Mouse (Mus musculus): Measurements from ENCODE around the gene Batf2. TPM values are rescaled to one million over a fixed set of nuclear protein-coding genes. Genes with fewer than 3 reads are reported as not detected.
A peak's percentile ranks its signal among the peaks of the same experiment; 100 is the strongest.

The Batf2 gene
- polyA plus RNA-seq, 1 experiment from 2014 or later, result not detected

- Histone ChIP-seq H3K9me3 (no peaks in the 10 kb centered on the region), H3K36me3 (replicated peaks) (peaks cover 33% of the 10 kb centered on the region), H3K27ac (peak overlapping the region; percentile 98), H3K4me3 (peak overlapping the region; percentile 75), H3K27me3 (ENCODE audit: poor library complexity, severe bottlenecking) (no peaks in the 10 kb centered on the region), H3K4me1 (peaks cover 34% of the 10 kb centered on the region)
- WGBS, result 10% methylated on average over 16 of the region's 16 CpGs
- DNase-seq (ENCODE audit: extremely low spot score, low spot score), result no peak
Measured at GRCm38 (mm10) chr19:6140374-6140677, 457 bp upstream of the Batf2 start.

GRCm38 (mm10) chr19:6141394-6141749 lies 589 bp downstream of the Batf2 start, which contains the start of gene Arl2:
Gene Arl2 (minus strand): TSS chr19:6141548.
- Histone ChIP-seq H3K27ac (peak within 1 kb of the TSS; percentile 98), H3K4me1 (peaks cover 23% of the 10 kb centered on the region), H3K36me3 (replicated peaks) (peaks cover 23% of the 10 kb centered on the region), H3K9me3 (no peaks in the 10 kb centered on the region), H3K27me3 (ENCODE audit: poor library complexity, severe bottlenecking) (no peaks in the 10 kb centered on the region), H3K4me3 (peak within 1 kb of the TSS; percentile 75)
- under 1% methylated on average over 15 of the region's 15 CpGs for WGBS
- DNase-seq (ENCODE audit: extremely low spot score, low spot score), result peak; percentile 84

- no peak for DNase-seq (ENCODE audit: extremely low spot score, low spot score)
- no peak overlapping the region for H3K27ac ChIP-seq
- no peaks in the 10 kb centered on the region for H3K27me3 ChIP-seq (ENCODE audit: poor library complexity, severe bottlenecking)
- WGBS, result 83% methylated on average over 5 of the region's 5 CpGs
- peaks cover 16% of the 10 kb centered on the region for H3K4me1 ChIP-seq
- no peaks in the 10 kb centered on the region for H3K36me3 ChIP-seq (replicated peaks)
- no peaks in the 10 kb centered on the region for H3K9me3 ChIP-seq
- H3K4me3 ChIP-seq, result no peak overlapping the region
Measured at GRCm38 (mm10) chr19:6144842-6145241, 4.1 kb downstream of the Batf2 start.

- no peaks in the 10 kb centered on the region for H3K27me3 ChIP-seq (ENCODE audit: poor library complexity, severe bottlenecking)
- WGBS, result 83% methylated on average over 9 of the region's 9 CpGs
- H3K27ac ChIP-seq, result no peak overlapping the region
- no peak overlapping the region for H3K4me3 ChIP-seq
- no peaks in the 10 kb centered on the region for H3K9me3 ChIP-seq
- H3K4me1 ChIP-seq, result peaks cover 8% of the 10 kb centered on the region; the same call in 1 of the 2 replicates
- no peak for DNase-seq (ENCODE audit: extremely low spot score, low spot score)
- H3K36me3 ChIP-seq (replicated peaks), result no peaks in the 10 kb centered on the region
Measured at GRCm38 (mm10) chr19:6155174-6155573, 14.4 kb downstream of the Batf2 start.

GRCm38 (mm10) chr19:6156372-6156771 lies 15.6 kb downstream of the Batf2 start:
- no peak overlapping the region for H3K27ac ChIP-seq
- no peak overlapping the region for H3K4me3 ChIP-seq
- H3K27me3 ChIP-seq (ENCODE audit: poor library complexity, severe bottlenecking), result no peaks in the 10 kb centered on the region
- no peak for DNase-seq (ENCODE audit: extremely low spot score, low spot score)
- H3K4me1 ChIP-seq, result peaks cover 8% of the 10 kb centered on the region; the same call in 1 of the 2 replicates
- 65% methylated on average over 8 of the region's 8 CpGs for WGBS
- no peaks in the 10 kb centered on the region for H3K9me3 ChIP-seq
- H3K36me3 ChIP-seq (replicated peaks), result no peaks in the 10 kb centered on the region

GRCm38 (mm10) chr19:6157220-6157619 lies 16.4 kb downstream of the Batf2 start:
- no peak for DNase-seq (ENCODE audit: extremely low spot score, low spot score)
- Histone ChIP-seq H3K27me3 (ENCODE audit: poor library complexity, severe bottlenecking) (no peaks in the 10 kb centered on the region), H3K27ac (no peak overlapping the region), H3K4me1 (peaks cover 8% of the 10 kb centered on the region; the same call in 1 of the 2 replicates), H3K36me3 (replicated peaks) (no peaks in the 10 kb centered on the region), H3K9me3 (no peaks in the 10 kb centered on the region), H3K4me3 (no peak overlapping the region)
- WGBS, result 82% methylated on average over 6 of the region's 6 CpGs

- Histone ChIP-seq H3K4me3 (no peak overlapping the region), H3K9me3 (no peaks in the 10 kb centered on the region; the same call in 1 of the 2 replicates), H3K27ac (no peak overlapping the region), H3K27me3 (ENCODE audit: poor library complexity, severe bottlenecking) (no peaks in the 10 kb centered on the region), H3K36me3 (replicated peaks) (no peaks in the 10 kb centered on the region), H3K4me1 (no peaks in the 10 kb centered on the region)
- WGBS, result 83% methylated on average over 10 of the region's 10 CpGs
- DNase-seq (ENCODE audit: extremely low spot score, low spot score), result no peak
Measured at GRCm38 (mm10) chr19:6163872-6164547, 23.2 kb downstream of the Batf2 start.

- no peaks in the 10 kb centered on the region; the same call in 1 of the 2 replicates for H3K9me3 ChIP-seq
- H3K4me1 ChIP-seq, result no peaks in the 10 kb centered on the region
- no peak overlapping the region for H3K4me3 ChIP-seq
- WGBS, result 78% methylated on average over 4 of the region's 4 CpGs
- no peak for DNase-seq (ENCODE audit: extremely low spot score, low spot score)
- H3K27ac ChIP-seq, result no peak overlapping the region
- no peaks in the 10 kb centered on the region for H3K27me3 ChIP-seq (ENCODE audit: poor library complexity, severe bottlenecking)
- no peaks in the 10 kb centered on the region for H3K36me3 ChIP-seq (replicated peaks)
Measured at GRCm38 (mm10) chr19:6166750-6167149, 26.0 kb downstream of the Batf2 start.

GRCm38 (mm10) chr19:6171215-6171614 lies 30.4 kb downstream of the Batf2 start:
- no peaks in the 10 kb centered on the region for H3K36me3 ChIP-seq (replicated peaks)
- peaks cover 7% of the 10 kb centered on the region for H3K4me1 ChIP-seq
- H3K4me3 ChIP-seq, result no peak overlapping the region
- H3K27me3 ChIP-seq (ENCODE audit: poor library complexity, severe bottlenecking), result no peaks in the 10 kb centered on the region
- H3K27ac ChIP-seq, result no peak overlapping the region
- WGBS, result 89% methylated on average over 8 of the region's 8 CpGs
- DNase-seq (ENCODE audit: extremely low spot score, low spot score), result no peak
- no peaks in the 10 kb centered on the region; the same call in 1 of the 2 replicates for H3K9me3 ChIP-seq

- H3K36me3 ChIP-seq (replicated peaks), result no peaks in the 10 kb centered on the region
- H3K4me1 ChIP-seq, result peaks cover 7% of the 10 kb centered on the region
- H3K9me3 ChIP-seq, result peaks cover 5% of the 10 kb centered on the region; the same call in 1 of the 2 replicates
- H3K27me3 ChIP-seq (ENCODE audit: poor library complexity, severe bottlenecking), result no peaks in the 10 kb centered on the region
- no peak overlapping the region for H3K4me3 ChIP-seq
- no peak overlapping the region for H3K27ac ChIP-seq
- DNase-seq (ENCODE audit: extremely low spot score, low spot score), result no peak
- WGBS, result 50% methylated on average over 5 of the region's 5 CpGs
Measured at GRCm38 (mm10) chr19:6174771-6175170, 34.0 kb downstream of the Batf2 start.

- peaks cover 5% of the 10 kb centered on the region; the same call in 1 of the 2 replicates for H3K9me3 ChIP-seq
- no peak overlapping the region for H3K4me3 ChIP-seq
- H3K36me3 ChIP-seq (replicated peaks), result no peaks in the 10 kb centered on the region
- H3K4me1 ChIP-seq, result peaks cover 9% of the 10 kb centered on the region
- 84% methylated on average over 6 of the region's 6 CpGs for WGBS
- no peak overlapping the region for H3K27ac ChIP-seq
- H3K27me3 ChIP-seq (ENCODE audit: poor library complexity, severe bottlenecking), result no peaks in the 10 kb centered on the region
- DNase-seq (ENCODE audit: extremely low spot score, low spot score), result no peak
Measured at GRCm38 (mm10) chr19:6178775-6179174, 38.0 kb downstream of the Batf2 start.

- Histone ChIP-seq H3K36me3 (replicated peaks) (no peaks in the 10 kb centered on the region), H3K27ac (no peak overlapping the region), H3K9me3 (peaks cover 5% of the 10 kb centered on the region; the same call in 1 of the 2 replicates), H3K4me3 (no peak overlapping the region), H3K27me3 (ENCODE audit: poor library complexity, severe bottlenecking) (no peaks in the 10 kb centered on the region), H3K4me1 (peaks cover 3% of the 10 kb centered on the region; the same call in 1 of the 2 replicates)
- 25% methylated on average over 5 of the region's 5 CpGs for WGBS
- no peak for DNase-seq (ENCODE audit: extremely low spot score, low spot score)
Measured at GRCm38 (mm10) chr19:6181629-6182028, 40.8 kb downstream of the Batf2 start.

GRCm38 (mm10) chr19:6182534-6182933 lies 41.8 kb downstream of the Batf2 start:
- Histone ChIP-seq H3K36me3 (replicated peaks) (no peaks in the 10 kb centered on the region), H3K4me1 (peaks cover 3% of the 10 kb centered on the region; the same call in 1 of the 2 replicates), H3K4me3 (no peak overlapping the region), H3K9me3 (peaks cover 5% of the 10 kb centered on the region; the same call in 1 of the 2 replicates), H3K27ac (no peak overlapping the region), H3K27me3 (ENCODE audit: poor library complexity, severe bottlenecking) (no peaks in the 10 kb centered on the region)
- WGBS, result 20% methylated on average over 3 of the region's 3 CpGs
- DNase-seq (ENCODE audit: extremely low spot score, low spot score), result no peak

Measured in forebrain, embryonic 10.5 days (tissue).